Mouse (Mus musculus) cerebellum, adult 8-10 months (tissue): Measurements from ENCODE around the gene Ptpn22.

Experiments
- DNase-seq: peaks from one replicate; pipeline ENCODE4 v3.0.0; 2022

Gene Ptpn22

DNA sequence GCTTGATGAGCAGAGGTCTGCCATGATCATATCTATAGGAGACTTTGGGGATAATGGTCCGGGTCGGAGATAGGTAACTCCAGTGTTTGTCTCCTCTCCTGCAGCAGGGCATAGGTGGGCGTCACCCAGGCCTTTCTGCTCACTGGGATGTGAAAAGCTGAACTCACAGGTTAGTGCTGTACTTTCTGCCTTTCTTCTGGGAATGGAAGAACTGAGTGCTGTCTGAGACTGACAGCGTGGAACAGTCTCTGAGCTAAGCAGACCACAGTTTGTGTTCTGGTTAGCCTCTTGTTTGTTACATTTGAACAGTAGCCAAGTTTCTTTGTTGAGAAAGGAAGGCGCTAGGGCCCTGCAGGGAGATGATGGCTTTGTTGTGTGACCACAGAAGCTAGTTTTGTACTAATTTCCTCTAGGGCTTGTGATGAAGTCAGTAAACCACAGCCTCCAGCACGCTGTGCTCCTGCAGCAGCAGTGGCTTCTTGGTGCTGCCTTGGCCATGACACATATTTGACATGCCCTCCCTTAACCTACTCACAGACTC, 326 bp downstream of the Ptpn22 start:
- no peak for DNase-seq

DNA sequence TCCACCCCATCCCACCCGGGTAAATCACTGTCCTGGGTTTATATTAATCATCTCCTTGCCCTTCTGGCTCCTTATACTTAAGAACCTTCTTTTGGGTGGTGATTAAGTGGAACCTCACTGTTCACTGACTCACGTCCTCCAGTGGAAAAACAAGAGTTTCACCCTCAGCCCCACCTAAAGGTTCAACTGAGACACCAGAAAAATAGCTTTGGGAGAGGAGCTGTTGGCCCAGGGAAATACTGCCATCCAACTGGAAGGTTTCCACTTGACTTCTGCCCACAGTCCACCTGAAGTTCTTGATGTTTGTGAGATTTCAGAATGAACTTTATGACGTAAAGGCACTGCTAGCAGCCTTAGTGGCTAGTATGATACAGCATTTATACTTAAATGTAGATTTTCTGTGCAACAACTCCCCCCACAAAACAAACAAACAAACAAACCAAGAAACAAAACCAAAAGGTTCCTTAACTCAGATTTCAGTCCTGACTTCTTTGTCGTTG, 3.2 kb downstream of the Ptpn22 start:
- DNase-seq, result no peak

DNA sequence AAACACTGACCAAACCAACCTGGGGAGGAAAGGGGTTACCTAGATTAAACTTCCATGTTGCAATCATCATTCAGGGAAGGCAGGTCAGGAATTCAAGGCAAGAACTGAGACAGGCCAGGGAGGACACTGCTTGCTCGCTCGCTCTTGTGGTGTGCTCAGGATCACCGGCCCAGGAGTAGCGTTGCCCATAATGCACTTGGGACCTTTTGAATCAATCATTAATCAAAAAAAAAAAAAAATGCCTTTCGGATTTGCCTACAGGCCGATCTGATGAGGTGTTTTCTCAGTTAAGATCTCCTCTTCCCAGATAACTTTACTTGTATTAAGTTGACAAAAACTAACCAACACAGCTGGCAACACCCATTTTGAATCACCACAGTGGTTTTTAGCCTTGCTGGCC, 4.6 kb downstream of the Ptpn22 start:
- no peak for DNase-seq

DNA sequence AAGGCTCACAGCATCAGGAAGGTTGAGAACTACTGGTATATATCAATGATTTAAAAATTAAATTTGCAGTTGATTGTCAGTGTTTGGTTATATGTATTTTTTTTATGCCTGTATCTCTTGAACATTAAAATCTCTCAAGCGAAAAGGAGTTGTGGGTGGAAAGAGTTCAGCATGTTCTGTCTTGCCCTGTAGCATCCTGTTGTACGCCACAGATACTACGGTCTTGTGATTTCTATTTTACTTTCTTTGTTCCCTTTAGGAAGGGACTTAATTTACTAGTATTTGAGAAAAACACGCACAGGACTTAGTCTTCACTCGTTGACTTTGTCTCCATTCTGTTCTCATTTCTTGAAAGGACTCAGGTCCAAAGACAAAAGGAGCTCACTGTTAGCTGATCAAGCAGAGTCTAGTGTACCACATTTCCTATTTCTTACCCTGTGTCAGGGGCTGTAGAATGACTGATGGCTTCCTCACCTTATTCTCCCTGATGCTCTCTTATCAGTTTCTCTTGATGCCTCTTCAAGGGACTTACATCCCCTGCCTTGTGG, 7.9 kb downstream of the Ptpn22 start:
- DNase-seq, result no peak

DNA sequence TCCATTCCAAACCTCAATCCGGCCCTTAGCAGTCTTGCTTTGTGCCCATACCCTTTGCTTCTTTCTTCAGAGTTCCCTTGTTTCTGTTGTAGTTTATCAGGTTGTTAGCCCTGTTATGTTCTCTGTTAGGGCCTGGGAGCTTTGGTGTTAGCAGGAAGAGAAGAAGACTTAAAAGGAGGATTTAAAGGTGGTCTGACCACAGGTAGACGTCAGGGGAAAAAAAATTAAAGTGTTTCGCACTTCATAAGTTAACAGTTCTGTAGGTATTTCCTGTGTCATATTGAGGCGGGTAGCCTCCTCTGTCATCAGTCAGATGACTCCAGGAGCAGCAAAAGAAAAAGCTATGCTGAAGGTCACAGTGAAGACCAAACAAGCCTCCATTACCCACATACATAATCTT, 8.4 kb downstream of the Ptpn22 start:
- no peak for DNase-seq

DNA sequence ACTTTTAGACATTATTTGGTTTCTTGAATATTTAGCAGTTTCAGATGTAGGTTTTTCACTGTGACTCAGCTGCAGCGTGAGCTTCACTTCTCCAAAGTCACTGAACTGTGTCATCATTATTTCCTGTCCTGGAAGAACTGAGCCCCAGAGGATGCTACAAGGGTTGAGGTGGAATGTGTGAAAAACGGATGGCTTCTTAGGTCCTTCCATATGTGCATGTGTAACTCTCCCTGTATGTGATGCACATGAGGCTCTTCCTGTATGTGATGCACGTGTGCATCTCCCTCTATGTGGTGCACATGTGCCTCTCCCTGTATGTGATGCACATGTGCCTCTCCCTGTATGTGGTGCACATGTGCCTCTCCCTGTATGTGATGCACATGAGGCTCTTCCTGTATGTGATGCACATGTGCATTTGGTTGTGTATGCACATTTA, 13.1 kb downstream of the Ptpn22 start:
- DNase-seq, result no peak

DNA sequence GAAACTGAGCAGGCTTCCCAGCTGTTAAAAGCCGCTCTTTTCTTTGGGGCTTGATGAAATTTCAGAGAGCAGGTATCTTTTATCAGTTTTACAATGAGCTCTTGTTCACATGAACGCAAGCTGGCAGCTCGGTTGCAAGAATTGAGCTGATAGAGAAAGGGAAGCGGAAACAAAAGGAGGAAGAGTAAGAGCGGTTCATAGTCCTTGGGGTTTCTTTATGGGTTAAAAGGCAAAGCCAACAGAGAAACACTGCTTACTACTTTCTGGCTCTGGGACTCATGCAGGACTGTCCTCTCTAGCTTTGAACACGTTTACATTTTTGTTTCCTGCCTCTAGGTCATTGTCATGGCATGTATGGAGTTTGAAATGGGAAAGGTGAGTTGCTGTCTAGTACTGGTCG, 14.7 kb downstream of the Ptpn22 start:
- DNase-seq, result no peak

GRCm38 (mm10) chr3:103885946-103886345, 26.4 kb downstream of the Ptpn22 start:
- DNase-seq, result no peak

- peak; percentile 67 for DNase-seq
Observed at GRCm38 (mm10) chr3:103887581-103887980, 28.0 kb downstream of the Ptpn22 start.

DNA sequence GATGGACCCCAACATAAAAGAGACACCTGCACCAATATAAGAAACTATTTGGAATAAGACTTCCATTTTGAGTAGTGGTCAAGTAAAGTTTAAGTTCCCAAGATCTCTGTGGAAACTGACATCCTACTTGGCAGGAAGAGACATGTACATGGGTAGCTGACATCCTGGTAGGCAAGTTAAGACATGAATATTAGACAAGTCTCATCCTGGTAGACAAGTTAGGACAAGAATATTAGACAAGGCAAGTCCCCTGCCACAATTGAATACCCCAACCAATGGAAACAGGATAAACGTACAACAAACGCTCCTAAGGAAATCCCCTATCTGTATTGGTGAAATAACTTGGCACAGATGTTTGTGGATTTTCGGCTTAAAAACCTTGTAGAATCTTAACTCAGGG, 33.8 kb downstream of the Ptpn22 start:
- DNase-seq, result no peak

GRCm38 (mm10) chr3:103904705-103905104, 45.1 kb downstream of the Ptpn22 start:
- DNase-seq, result peak; percentile 66

DNA sequence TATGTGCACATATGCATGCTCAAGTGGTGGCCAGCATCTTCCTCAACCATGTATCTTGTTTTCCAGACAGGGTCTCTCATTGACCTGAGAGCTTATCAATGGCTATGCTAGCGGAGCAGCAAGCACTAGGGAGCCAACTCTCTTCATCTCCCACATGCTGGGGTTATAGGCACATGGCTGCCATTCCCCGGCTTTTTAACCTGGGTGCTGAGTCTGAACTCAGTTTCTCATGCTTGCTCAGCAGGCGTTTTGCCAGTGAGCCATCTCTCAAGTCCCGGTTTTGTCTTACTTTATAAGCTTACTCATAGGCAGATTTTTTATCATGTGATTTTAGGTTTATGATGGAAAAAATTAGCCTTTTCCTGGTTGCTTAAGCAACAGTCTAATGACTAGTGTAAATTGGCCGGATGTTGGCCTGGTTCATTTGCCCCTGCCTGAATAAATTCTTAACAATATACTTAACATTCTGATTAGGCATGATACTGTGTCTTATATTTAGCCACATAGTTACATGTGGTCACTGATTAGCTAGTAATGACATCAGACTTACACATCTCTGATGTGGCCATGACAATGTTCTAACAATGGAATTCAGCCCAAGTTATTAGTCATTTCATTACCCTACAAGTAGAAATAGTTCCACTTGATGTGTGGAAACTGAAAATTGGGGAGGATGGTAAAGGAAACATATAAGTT, 47.9 kb downstream of the Ptpn22 start:
- no peak for DNase-seq

DNA sequence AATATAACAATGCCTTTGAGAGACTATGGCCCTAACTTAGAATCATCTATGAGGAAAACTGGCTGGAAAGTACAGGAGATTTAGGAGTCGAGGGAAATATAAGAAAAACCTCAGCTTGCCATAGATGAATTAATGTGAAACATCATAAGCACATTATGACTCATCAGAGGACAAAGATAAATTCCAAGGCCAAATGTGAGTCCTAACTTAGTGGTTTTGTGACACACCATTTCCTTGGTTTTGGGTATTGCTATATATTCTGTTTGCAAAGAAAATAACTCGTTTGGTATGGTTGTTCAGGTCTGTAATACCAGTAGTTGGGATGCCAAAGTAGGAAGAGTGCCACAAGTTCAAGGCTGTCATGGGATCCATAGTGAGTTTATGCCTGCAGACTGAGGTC, 49.2 kb downstream of the Ptpn22 start:
- DNase-seq, result no peak

- DNase-seq, result no peak
Observed at GRCm38 (mm10) chr3:103913451-103913961, 53.9 kb downstream of the Ptpn22 start.

DNA sequence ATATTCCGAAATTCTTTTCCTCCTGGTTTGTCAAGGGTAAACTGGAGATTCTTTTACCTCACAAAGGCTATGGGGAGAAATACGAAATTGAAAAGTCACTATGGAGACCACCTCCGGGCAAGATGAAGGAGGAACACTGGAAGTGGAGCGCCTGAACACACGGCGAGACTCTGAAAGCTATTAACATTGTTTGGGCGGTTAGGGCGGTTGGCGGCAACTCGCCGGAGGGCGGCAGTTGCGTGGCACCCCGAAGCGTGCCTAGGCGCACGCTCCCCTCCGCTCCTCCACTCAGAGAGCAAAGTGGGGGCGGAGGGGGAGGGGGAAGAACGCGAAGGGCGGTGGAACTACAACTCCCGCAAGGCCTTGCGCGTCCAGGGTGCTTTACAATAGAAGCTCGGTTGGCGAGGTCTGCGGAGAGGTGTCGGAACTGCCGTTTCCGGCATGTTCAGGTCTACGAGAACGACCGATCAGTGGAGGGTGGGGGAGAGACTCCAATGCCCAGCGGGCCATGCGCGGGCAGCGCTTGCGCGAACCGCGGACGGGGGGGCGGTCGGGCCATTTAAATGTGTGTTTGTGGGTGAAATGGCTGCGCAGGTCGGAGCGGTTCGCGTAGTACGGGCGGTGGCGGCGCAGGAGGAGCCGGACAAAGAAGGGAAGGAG, 54.5 kb downstream of the Ptpn22 start, which contains the start of gene Rsbn1:
TSS of gene Rsbn1 (plus strand) at position 111 of the 660 bp plus-strand sequence.
- peak; percentile 95 for DNase-seq

DNA sequence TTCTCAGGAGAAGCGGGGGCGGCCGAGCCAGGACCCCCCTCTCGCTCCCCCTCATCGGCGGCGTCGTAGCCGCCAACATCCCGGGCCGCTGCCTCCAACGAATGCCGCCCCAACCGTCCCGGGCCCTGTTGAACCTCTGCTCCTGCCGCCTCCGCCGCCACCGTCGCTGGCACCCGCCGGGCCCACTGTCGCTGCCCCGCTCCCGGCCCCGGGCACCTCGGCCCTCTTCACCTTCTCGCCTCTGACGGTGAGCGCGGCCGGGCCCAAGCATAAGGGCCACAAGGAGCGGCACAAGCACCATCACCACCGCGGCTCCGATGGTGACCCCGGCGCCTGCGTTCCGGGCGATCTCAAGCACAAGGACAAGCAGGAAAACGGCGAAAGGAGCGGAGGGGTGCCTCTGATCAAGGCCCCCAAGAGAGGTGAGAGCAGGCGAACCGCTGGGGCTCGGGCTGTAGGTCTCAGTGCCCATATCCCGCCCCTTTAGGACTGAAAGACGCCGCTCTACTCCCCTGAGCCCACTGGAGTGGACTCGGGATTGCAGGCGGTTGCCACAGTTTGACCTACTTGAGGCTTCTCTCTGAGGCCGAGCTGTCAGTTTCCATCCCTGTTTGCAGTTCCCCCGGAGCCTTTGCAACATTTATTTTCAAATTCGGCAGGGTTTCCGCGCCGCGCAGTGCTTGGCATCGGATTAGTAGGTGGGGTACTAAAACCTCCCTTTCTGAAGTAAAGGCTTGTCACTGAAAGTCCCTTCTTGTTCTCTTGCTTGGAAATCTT, 55.3 kb downstream of the Ptpn22 start:
- no peak for DNase-seq

DNA sequence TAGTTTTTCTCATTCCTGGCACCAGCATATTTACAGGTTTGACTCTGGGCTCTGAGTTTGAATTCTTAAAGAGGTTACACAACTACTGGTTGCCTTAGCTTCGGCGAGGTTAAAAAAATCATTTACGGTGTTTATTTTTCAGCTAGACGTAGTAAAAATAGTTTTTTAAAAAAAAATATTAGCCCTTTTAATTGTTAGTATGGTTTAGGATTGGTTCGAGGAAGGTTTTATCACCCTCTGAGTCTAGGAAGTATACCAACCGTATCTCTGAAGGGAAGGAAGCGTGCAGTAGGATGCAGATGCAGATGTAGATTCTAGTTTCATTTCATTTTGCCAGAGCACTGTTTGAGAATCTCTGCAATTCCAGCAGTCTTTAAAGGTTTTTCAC, 55.9 kb downstream of the Ptpn22 start:
- no peak for DNase-seq

GRCm38 (mm10) chr3:103916205-103916838, 56.7 kb downstream of the Ptpn22 start:
- DNase-seq, result no peak

GRCm38 (mm10) chr3:103916839-103917237, 57.2 kb downstream of the Ptpn22 start:
- DNase-seq, result no peak

DNA sequence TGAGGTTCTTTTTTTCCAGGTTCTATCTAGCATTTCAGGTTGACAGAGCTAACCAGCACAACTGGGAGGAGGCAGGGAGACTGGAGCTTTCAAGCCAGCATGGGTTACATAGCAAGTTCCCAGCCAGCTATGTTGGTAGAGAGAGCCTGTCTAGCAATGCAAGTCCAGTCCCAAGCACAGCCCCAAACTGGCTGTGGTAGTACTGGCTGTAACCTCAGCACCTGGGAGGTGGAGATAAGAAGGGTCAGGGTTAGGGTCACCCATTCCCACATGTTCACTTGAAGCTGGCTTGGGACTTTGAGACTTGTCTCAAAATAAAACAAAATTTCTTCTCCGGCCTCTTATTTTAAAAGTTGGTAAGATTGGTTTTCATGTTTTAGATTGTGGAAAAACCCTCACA, 60.5 kb downstream of the Ptpn22 start:
- no peak for DNase-seq

- no peak for DNase-seq
Observed at GRCm38 (mm10) chr3:103925302-103925701, 65.7 kb downstream of the Ptpn22 start.

DNA sequence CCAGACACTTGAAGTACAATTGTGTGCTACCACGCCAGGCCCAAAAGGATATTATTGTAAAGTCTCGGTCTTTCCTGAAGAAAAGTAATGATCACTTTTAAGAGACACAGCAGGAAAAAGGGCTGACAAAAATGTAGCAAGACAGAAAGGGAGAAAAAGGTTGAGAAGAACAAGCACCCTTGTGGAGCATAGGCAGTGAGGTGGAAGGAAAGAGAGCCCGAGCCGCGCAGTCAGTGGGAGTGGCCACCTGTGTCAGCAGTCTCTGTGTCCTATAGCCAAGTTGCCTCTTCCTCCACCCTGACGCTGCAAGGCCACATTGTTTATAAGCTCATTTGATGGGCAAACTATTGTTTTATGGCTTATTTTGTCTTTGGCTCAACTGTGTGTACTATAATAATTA, 67.9 kb downstream of the Ptpn22 start:
- DNase-seq, result no peak
